Mouse (Mus musculus) stomach, embryonic 16.5 days (tissue): ENCODE results near the gene Baiap2. TPM values are rescaled to one million over a fixed set of nuclear protein-coding genes. Genes with fewer than 3 reads are reported as not detected.

Experiments
- ATAC-seq: fragments of 200-750 bp; cut with Nextera tagmentation; 2 replicates; pipeline ENCODE4 v1.8.0; 2017; ENCODE audit warnings: moderate number of reproducible peaks, moderate TSS enrichment; ENCODE audit not compliant: insufficient read depth, low FRiP score
- H3K27ac ChIP-seq: fragments of 300-500 bp; sonication (generic); 2 replicates; pipeline ENCODE4 v1.5.1; 2014; ENCODE audit warnings: low read length
- H3K27me3 ChIP-seq: fragments of 300-500 bp; sonication (generic); 2 replicates; pipeline ENCODE4 v1.6.1; 2014; ENCODE audit warnings: low read length, control low read depth, mixed read lengths; ENCODE audit not compliant: control insufficient read depth, insufficient read depth
- H3K36me3 ChIP-seq: fragments of 300-500 bp; sonication (generic); 2 replicates; pipeline ENCODE4 v1.6.1; 2014; ENCODE audit warnings: low read length; ENCODE audit not compliant: control insufficient read depth, insufficient read depth
- H3K4me1 ChIP-seq: fragments of 300-500 bp; sonication (generic); 2 replicates; pipeline ENCODE4 v1.6.1; 2014; ENCODE audit warnings: low read length, control low read depth, mixed read lengths; ENCODE audit not compliant: control insufficient read depth, insufficient read depth
- H3K4me2 ChIP-seq: fragments of 300-500 bp; sonication (generic); 2 replicates; pipeline ENCODE4 v1.6.1; 2014; ENCODE audit warnings: low read depth, low read length, mixed read lengths
- H3K4me3 ChIP-seq: fragments of 300-500 bp; sonication (generic); replicated peaks from 2 replicates; pipeline ENCODE4 v1.5.1; 2014; ENCODE audit warnings: mild to moderate bottlenecking, low read length
- H3K9ac ChIP-seq: fragments of 300-500 bp; sonication (generic); 2 replicates; pipeline ENCODE4 v1.6.1; 2014; ENCODE audit warnings: low read length
- H3K9me3 ChIP-seq: fragments of 300-500 bp; sonication (generic); replicated peaks from 2 replicates; pipeline ENCODE4 v1.6.1; 2016; ENCODE audit warnings: low read length, control low read depth; ENCODE audit not compliant: control insufficient read depth
- WGBS: fragments of 180-500 bp; shearing (Covaris S2); extraction: QIAGEN DNeasy Blood & Tissue Kit; methylation state at CpG from one replicate; pipeline ENCODE4 v1.1.7; 2014; 5-methylcytosine and 5-hydroxymethylcytosine counted together
- polyA plus RNA-seq: library from polyadenylated mRNA; unstranded; fragments of >200 nt; fragmentation: Nextera tagmentation; extraction: Ambion mirVana; gene quantifications from 2 replicates; pipeline ENCODE4 v1.2.1, GENCODE M21; 2015

The Baiap2 gene
- polyA plus RNA-seq, 1 experiment from 2014 or later = 41.4 TPM

DNA sequence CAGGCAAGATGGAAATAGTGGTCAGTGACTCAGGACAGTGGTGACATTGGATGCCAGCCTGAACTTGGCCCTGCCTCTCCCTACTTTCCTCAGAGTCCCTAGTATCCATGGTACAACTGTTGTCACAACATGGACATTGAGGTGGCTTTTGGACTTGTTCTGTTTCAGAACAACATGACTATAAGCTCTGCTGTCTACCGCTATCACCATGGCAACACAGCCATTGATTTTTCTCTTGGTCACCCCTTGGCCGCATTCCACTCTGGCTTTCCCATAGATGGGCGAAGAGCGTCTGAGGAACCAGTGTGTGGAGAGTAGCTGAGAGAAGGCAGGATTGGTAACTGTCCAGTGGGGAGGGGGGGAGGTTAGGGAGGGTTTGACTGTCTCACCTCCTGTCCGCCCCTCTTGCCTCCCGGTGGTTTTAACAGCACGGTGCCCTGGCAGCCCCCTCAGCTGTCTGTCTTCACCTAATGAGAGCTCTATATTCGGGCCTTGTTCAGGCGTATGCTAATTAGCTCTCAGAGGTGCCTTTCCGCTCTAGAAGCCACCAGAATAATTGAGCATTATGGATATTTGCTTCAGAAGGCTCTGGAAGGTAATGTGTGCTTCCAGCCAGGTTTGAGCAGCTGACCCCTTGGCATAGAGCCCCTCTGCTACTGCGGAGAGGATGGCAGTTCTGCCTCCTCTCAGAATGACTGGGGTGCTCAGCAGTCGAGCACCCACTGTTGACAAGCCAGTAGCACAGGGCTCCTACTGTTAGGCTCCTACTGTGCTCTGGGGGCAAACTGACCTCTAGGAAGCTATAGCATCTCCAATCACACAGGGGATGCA, 27.7 kb downstream of the Baiap2 start:
- H3K9ac ChIP-seq = no peak overlapping the region
- H3K27ac ChIP-seq = no peak overlapping the region
- H3K36me3 ChIP-seq = no peaks in the 10 kb centered on the region
- ATAC-seq = no peak
- H3K4me2 ChIP-seq = no peak overlapping the region
- 65% methylated on average over 12 of the region's 12 CpGs for WGBS
- H3K27me3 ChIP-seq = no peaks in the 10 kb centered on the region
- no peaks in the 10 kb centered on the region for H3K9me3 ChIP-seq
- H3K4me3 ChIP-seq = no peak overlapping the region
- H3K4me1 ChIP-seq = no peaks in the 10 kb centered on the region

DNA sequence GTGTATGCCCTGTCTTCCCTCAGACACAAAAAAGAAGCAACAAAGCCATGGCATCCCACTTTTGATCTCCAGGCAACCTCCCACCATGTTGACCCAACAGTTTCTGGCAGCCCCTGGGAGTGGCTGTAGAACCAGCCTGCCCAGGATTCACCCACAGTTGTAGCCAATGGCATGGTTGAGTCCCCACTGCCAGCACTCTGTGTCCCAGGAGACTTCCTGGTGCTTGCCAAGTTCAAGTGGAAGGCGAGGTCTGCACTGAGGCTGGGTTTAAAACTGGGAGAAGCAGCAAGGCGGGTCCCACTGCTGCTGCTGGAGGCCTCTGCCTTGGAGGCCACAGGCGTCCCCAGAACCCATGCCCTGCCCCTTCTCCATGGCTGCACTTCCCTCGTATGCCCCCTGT, 31.2 kb downstream of the Baiap2 start:
- Histone ChIP-seq H3K36me3 (no peaks in the 10 kb centered on the region), H3K27ac (peak overlapping the region; percentile 74), H3K4me3 (no peak overlapping the region), H3K4me2 (no peak overlapping the region), H3K4me1 (no peaks in the 10 kb centered on the region), H3K27me3 (no peaks in the 10 kb centered on the region), H3K9me3 (no peaks in the 10 kb centered on the region), H3K9ac (no peak overlapping the region)
- WGBS = 71% methylated on average over 4 of the region's 4 CpGs
- no peak for ATAC-seq

- Histone ChIP-seq H3K9ac (no peak overlapping the region), H3K9me3 (no peaks in the 10 kb centered on the region), H3K27me3 (no peaks in the 10 kb centered on the region), H3K4me2 (no peak overlapping the region), H3K4me1 (peaks cover 7% of the 10 kb centered on the region), H3K4me3 (no peak overlapping the region), H3K36me3 (no peaks in the 10 kb centered on the region), H3K27ac (peak overlapping the region; percentile 90)
- ATAC-seq = peak; percentile 86
- WGBS = 58% methylated on average over 8 of the region's 8 CpGs
Observed at GRCm38 (mm10) chr11:119975739-119976501, 33.4 kb downstream of the Baiap2 start.

GRCm38 (mm10) chr11:119978701-119979100, 36.1 kb downstream of the Baiap2 start:
- H3K27me3 ChIP-seq = no peaks in the 10 kb centered on the region
- no peak for ATAC-seq
- no peak overlapping the region for H3K4me3 ChIP-seq
- no peak overlapping the region for H3K27ac ChIP-seq
- H3K9me3 ChIP-seq = no peaks in the 10 kb centered on the region
- no peak overlapping the region for H3K9ac ChIP-seq
- WGBS = 93% methylated on average over 4 of the region's 4 CpGs
- H3K4me1 ChIP-seq = peaks cover 7% of the 10 kb centered on the region
- peaks cover under 1% of the 10 kb centered on the region; the same call in 1 of the 2 replicates for H3K36me3 ChIP-seq
- no peak overlapping the region for H3K4me2 ChIP-seq

DNA sequence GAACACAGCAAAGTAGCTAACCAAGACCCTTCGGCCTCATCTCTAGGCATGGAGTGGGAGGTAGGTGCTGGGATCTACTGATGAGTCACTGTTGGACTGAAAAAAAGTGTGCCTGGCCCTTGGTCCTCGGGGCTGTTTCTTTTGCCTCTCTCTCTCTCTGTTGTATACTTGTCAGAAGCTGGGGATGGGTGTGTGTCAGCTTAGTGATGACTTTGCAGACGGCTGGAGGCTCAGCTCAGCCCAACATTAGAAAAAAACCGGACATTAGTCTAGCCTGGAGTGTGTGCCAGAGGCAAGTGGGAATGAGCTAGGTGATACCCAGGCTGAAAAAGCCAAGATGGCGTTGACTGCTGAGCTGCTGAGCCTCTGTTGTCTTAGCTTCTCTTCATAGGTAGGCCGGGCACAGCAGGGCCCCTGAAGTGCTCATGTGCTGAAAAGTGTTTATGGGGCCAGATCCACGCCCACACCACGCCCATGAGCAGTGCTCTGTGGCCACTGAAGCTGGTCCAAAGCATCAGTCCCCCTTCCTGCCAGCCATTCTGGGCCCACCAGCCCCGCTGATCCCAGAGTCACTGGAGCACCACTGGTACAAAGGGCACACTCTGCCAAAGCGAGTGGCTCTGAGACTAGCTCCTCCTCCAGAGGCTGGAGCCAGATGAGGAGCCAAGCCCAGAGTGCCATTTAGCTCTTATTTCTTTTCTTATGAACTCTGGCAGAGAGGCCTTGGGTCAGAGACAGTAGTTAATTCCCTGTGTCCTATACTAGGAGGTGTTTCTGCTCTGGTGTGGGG, 37.2 kb downstream of the Baiap2 start:
- Histone ChIP-seq H3K9ac (no peak overlapping the region; the same call in 1 of the 2 replicates), H3K4me1 (peaks cover 7% of the 10 kb centered on the region), H3K9me3 (no peaks in the 10 kb centered on the region), H3K27ac (no peak overlapping the region), H3K4me2 (no peak overlapping the region), H3K27me3 (no peaks in the 10 kb centered on the region), H3K4me3 (no peak overlapping the region), H3K36me3 (peaks cover 6% of the 10 kb centered on the region; the same call in 1 of the 2 replicates)
- no peak for ATAC-seq
- WGBS = 71% methylated on average over 10 of the region's 10 CpGs

- Histone ChIP-seq H3K36me3 (peaks cover 6% of the 10 kb centered on the region; the same call in 1 of the 2 replicates), H3K4me2 (no peak overlapping the region), H3K9me3 (no peaks in the 10 kb centered on the region), H3K4me1 (peaks cover 7% of the 10 kb centered on the region), H3K27ac (no peak overlapping the region), H3K27me3 (no peaks in the 10 kb centered on the region), H3K9ac (no peak overlapping the region), H3K4me3 (no peak overlapping the region)
- WGBS = 74% methylated on average over 3 of the region's 3 CpGs
- no peak for ATAC-seq
Observed at GRCm38 (mm10) chr11:119981769-119982168, 39.2 kb downstream of the Baiap2 start.

GRCm38 (mm10) chr11:119982236-119982635, 39.7 kb downstream of the Baiap2 start:
- Histone ChIP-seq H3K27me3 (no peaks in the 10 kb centered on the region), H3K36me3 (peaks cover 6% of the 10 kb centered on the region; the same call in 1 of the 2 replicates), H3K4me1 (peaks cover 7% of the 10 kb centered on the region), H3K9me3 (no peaks in the 10 kb centered on the region), H3K9ac (no peak overlapping the region), H3K4me3 (no peak overlapping the region), H3K27ac (no peak overlapping the region), H3K4me2 (no peak overlapping the region)
- ATAC-seq = no peak
- WGBS = 79% methylated on average over 3 of the region's 3 CpGs

- Histone ChIP-seq H3K9me3 (no peaks in the 10 kb centered on the region), H3K27me3 (no peaks in the 10 kb centered on the region), H3K36me3 (peaks cover 6% of the 10 kb centered on the region; the same call in 1 of the 2 replicates), H3K4me3 (no peak overlapping the region), H3K9ac (no peak overlapping the region), H3K27ac (no peak overlapping the region), H3K4me2 (no peak overlapping the region), H3K4me1 (peaks cover 10% of the 10 kb centered on the region)
- WGBS = 89% methylated on average over 2 of the region's 2 CpGs
- no peak for ATAC-seq
Observed at GRCm38 (mm10) chr11:119983151-119983550, 40.6 kb downstream of the Baiap2 start.
